Mouse (Mus musculus): ENCODE data around the gene Usp30. TPM values are rescaled to one million over a fixed set of nuclear protein-coding genes. Genes with fewer than 3 reads are reported as not detected.

Gene Usp30
- polyA plus RNA-seq, 1 experiment from 2014 or later: 12.7 TPM

DNA sequence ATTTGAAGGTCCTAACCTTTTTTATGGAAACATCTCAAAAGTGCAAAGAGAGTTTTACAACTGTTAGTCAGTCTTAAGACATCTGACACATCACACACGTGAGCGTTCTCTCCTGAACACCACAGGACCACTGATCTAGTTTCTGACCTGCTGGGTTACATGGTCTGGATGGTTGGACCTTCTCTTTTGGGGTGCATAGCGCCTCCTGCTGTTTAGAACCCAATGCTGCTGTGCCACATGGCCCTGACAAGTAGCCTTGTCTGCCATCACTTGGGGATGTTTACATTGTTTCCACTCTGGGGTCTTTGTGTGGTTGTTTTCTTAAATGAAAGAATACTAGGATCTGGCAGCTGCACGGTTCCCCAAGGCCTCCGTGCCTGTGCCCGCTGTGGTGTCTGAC lies 48.1 kb downstream of the Usp30 start:
- 88% methylated on average over 6 of the region's 6 CpGs for WGBS
- H3K9me3 ChIP-seq: peaks cover 3% of the 10 kb centered on the region; the same call in 1 of the 2 replicates
- no peak overlapping the region for H3K27ac ChIP-seq
- no peak for DNase-seq (ENCODE audit: extremely low spot score, low spot score)
- H3K4me1 ChIP-seq: no peaks in the 10 kb centered on the region
- peaks cover 99% of the 10 kb centered on the region for H3K36me3 ChIP-seq (replicated peaks)
- H3K27me3 ChIP-seq (ENCODE audit: poor library complexity, severe bottlenecking): no peaks in the 10 kb centered on the region
- H3K4me3 ChIP-seq: no peak overlapping the region

DNA sequence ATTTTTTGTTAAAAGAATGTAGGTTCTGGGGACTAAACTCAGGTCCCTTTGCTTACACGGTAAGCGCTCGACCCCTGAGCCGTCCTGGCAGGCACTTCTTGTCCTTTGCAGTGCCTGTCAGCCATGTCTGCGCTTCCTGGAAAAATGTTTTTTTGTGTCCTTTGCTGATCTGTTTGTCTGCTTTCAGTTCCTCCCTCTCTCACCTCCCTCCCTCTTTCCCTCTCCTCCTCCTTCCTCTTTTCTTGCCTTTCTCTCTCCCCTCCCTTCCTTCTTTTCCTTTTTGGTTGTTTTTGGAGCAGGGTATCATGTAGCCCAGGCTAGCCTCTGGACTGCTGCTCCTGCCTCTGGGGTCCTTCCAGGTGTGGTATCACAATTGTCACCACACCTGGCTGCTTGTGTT lies 49.8 kb downstream of the Usp30 start:
- DNase-seq (ENCODE audit: extremely low spot score, low spot score): no peak
- no peaks in the 10 kb centered on the region for H3K9me3 ChIP-seq
- H3K27me3 ChIP-seq (ENCODE audit: poor library complexity, severe bottlenecking): no peaks in the 10 kb centered on the region
- H3K4me3 ChIP-seq: no peak overlapping the region
- no peaks in the 10 kb centered on the region for H3K4me1 ChIP-seq
- H3K27ac ChIP-seq: no peak overlapping the region
- peaks cover 97% of the 10 kb centered on the region for H3K36me3 ChIP-seq (replicated peaks)
- WGBS: 81% methylated on average over 5 of the region's 5 CpGs

DNA sequence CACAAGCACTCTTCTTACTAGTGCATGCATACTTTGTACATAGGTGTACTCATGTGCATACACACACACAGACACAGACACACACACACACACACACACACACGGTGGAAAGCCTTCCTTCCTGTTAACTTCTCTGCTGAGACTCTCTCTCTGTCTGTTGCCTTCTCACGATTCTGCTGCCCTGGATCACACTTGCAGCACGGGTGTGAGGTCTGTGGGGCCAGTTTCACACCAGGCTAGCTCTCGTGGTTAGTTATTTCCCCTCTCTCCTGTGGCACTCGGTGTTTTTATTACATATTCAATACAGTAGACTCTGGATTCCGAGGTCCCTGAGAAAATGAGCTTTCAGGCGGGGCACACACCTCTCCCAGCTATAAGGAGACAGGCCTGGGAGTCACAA lies 51.3 kb downstream of the Usp30 start:
- Histone ChIP-seq H3K36me3 (replicated peaks) (peaks cover 97% of the 10 kb centered on the region), H3K27ac (no peak overlapping the region), H3K27me3 (ENCODE audit: poor library complexity, severe bottlenecking) (no peaks in the 10 kb centered on the region), H3K4me1 (no peaks in the 10 kb centered on the region), H3K9me3 (no peaks in the 10 kb centered on the region), H3K4me3 (no peak overlapping the region)
- DNase-seq (ENCODE audit: extremely low spot score, low spot score): no peak
- 93% methylated on average over 7 of the region's 7 CpGs for WGBS

DNA sequence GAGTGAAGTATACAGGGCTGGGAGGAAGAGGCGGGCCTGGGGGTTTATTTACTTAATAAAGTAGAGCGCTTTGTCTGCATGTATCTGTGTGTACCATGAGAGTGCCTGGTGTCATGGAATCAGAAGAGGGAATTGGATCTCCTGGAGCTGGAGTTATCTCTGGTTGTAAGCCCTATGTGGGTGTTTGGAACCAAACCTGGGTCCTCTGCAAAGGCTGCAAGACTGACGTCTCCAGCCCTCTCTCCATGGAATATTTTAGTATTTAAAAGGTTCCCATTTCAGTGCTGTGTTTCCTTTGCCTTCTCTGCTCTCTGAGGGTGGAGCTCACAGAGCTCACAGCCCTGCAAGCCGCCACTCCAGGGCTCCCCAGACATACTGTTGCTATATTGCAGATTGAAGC lies 54.5 kb downstream of the Usp30 start:
- Histone ChIP-seq H3K36me3 (replicated peaks) (peaks cover 97% of the 10 kb centered on the region), H3K4me1 (no peaks in the 10 kb centered on the region), H3K27ac (no peak overlapping the region), H3K4me3 (no peak overlapping the region), H3K9me3 (no peaks in the 10 kb centered on the region), H3K27me3 (ENCODE audit: poor library complexity, severe bottlenecking) (no peaks in the 10 kb centered on the region)
- DNase-seq (ENCODE audit: extremely low spot score, low spot score): no peak
- 86% methylated on average over 4 of the region's 4 CpGs for WGBS

DNA sequence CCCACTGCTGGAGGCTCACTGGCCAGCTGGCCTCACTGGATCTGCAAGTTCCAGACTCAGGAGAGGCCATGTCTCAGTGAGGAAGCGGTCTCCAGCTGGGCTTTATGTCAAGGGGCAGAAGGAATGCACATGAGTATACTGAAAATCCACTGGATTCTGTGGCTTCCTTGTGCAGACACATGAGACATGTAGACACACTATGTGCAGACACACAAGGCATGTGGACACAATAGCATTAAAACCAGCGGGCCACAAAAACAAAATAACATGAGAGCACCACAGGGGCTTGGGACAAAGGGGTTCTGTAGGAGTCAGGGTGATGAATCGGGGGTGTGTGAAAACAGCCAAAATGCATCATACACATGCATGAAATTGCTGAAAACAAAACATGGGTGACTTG lies 60.7 kb downstream of the Usp30 start:
- WGBS: 90% methylated on average over 3 of the region's 3 CpGs
- DNase-seq (ENCODE audit: extremely low spot score, low spot score): no peak
- Histone ChIP-seq H3K27ac (no peak overlapping the region), H3K4me1 (peaks cover 33% of the 10 kb centered on the region), H3K4me3 (no peak overlapping the region), H3K9me3 (no peaks in the 10 kb centered on the region), H3K36me3 (replicated peaks) (peaks cover 59% of the 10 kb centered on the region), H3K27me3 (ENCODE audit: poor library complexity, severe bottlenecking) (no peaks in the 10 kb centered on the region)

DNA sequence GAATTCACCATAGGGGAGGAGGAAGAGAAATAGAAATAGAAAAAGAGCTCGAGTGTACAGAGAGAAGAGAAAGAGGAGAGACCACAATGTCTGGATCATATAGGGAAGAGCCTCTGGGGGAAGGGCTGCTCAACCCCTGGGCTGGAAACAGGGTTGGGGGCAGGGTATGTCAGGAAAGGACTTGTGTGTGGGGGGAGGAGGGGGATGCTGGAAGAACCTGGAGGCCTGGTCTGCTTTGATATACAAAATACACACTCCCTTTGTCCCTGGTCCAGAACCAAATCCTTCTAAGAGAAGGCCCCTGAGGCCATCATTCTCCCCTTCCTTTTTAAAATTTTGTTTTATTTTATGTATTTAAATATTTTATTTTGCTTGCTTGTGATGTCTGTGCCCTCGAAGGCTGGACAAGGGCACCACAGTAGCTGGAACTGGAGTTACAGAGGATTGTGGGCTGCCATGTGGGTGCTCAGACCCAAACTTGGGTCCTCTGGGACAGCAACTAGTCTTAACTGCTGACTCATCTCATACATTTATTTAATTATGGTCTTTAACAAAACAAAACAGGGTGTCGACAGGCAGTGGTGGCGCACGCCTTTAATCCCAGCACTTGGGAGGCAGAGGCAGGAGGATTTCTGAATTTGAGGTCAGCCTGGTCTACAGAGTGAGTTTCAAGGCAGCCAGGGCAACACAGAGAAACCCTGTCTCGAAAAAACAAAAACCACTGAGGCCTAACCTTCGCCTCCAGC lies 61.4 kb downstream of the Usp30 start:
- 87% methylated on average over 7 of the region's 7 CpGs for WGBS
- peaks cover 40% of the 10 kb centered on the region for H3K4me1 ChIP-seq
- H3K27ac ChIP-seq: no peak overlapping the region
- no peak for DNase-seq (ENCODE audit: extremely low spot score, low spot score)
- H3K36me3 ChIP-seq (replicated peaks): peaks cover 52% of the 10 kb centered on the region
- H3K9me3 ChIP-seq: no peaks in the 10 kb centered on the region
- H3K4me3 ChIP-seq: peak overlapping the region; percentile 64
- no peaks in the 10 kb centered on the region for H3K27me3 ChIP-seq (ENCODE audit: poor library complexity, severe bottlenecking)

DNA sequence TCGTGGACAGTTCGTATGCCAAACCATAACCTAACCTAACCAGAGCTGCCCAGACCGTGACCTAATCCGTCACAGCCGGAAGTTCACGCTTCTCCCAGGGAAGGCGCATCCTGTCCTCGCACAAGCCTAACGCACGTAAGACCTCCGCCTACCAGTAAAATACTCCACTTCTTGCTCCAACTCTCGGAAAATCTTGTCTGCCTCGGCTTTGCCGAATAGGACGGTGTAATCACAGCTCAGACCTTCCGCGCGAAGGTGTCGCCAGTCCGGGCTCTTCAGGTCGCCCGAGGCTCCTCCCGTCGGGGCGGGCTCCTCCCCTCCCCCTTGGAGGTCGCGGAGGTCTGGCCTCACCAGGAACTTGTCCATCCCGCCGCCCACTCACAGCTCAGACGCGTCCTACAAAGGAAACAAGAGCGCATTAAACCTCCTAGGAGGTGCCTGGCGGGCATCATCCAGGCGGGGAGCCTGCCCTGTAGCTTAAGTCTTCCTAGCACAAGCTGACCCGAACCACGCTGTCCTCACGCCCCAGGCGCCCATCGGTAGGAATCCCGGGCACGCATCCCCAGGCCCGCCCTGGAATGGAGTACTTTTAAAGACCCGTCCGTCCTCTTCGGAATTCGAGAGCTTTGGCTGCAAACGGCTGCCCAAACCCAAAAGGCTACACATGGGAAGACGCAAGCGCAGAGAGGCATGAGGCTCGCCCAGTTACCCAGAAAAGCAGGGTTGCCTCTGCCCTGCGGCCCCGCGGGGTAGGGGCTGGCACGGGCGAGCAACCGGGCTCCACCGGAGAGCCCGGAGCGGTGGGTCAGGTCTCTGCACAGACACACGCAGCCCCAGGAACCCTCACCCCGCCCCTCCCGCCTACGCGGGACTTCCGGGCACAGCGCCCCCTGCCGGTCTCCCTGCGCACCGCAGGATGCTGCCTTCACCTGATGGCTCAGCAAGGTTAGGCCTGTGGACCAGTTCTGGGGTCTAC lies 62.4 kb downstream of the Usp30 start, which contains the start of gene Alkbh2:
TSS of gene Alkbh2 (minus strand) at position 845 of the 976 bp plus-strand sequence.
- H3K27me3 ChIP-seq (ENCODE audit: poor library complexity, severe bottlenecking): no peaks in the 10 kb centered on the region
- peak within 1 kb of the TSS; percentile 88 for H3K27ac ChIP-seq
- H3K4me1 ChIP-seq: peaks cover 49% of the 10 kb centered on the region
- peak within 1 kb of the TSS; percentile 64 for H3K4me3 ChIP-seq
- H3K9me3 ChIP-seq: no peaks in the 10 kb centered on the region
- H3K36me3 ChIP-seq (replicated peaks): peaks cover 48% of the 10 kb centered on the region
- peak; percentile 92 for DNase-seq (ENCODE audit: extremely low spot score, low spot score)
- under 1% methylated on average over 69 of the region's 69 CpGs for WGBS

DNA sequence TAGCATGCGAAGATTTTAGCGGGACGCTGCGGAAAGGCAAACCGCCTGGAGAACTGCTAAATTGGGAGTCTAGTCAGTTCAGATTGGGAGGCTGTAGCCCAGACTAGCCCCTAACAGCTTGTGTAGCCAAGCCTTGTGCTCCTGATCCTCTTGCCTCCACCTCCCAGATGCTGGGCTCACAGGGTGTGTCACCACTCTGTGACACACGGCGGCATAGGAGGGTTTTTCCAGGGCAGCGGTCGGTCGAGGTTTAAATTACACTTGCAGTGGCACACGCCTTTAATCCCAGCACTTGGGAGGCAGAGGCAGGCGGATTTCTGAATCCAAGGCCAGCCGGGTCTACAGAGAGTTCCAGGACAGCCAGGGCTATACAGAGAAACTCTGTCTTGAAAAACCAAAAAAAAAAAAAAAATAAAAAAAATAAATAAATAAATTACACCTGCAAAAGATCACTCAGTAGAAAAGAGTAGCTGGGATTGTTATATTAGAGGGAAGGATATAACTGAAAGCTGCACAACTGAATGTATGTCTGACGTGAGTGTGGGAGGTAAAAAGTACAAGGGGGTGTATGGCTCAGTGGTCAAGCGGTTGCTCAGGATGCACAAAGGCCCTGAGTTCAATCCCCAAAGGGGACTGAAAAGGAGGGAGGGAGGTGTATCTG lies 64.4 kb downstream of the Usp30 start:
- H3K36me3 ChIP-seq (replicated peaks): peaks cover 48% of the 10 kb centered on the region
- peak overlapping the region; percentile 93 for H3K4me3 ChIP-seq
- WGBS: 79% methylated on average over 15 of the region's 15 CpGs
- peaks cover 67% of the 10 kb centered on the region for H3K4me1 ChIP-seq
- 0 out of 2 replicates have a peak overlapping the region, but pooled peaks have one; percentile 91 for H3K27ac ChIP-seq
- DNase-seq (ENCODE audit: extremely low spot score, low spot score): no peak
- H3K27me3 ChIP-seq (ENCODE audit: poor library complexity, severe bottlenecking): no peaks in the 10 kb centered on the region
- H3K9me3 ChIP-seq: no peaks in the 10 kb centered on the region

DNA sequence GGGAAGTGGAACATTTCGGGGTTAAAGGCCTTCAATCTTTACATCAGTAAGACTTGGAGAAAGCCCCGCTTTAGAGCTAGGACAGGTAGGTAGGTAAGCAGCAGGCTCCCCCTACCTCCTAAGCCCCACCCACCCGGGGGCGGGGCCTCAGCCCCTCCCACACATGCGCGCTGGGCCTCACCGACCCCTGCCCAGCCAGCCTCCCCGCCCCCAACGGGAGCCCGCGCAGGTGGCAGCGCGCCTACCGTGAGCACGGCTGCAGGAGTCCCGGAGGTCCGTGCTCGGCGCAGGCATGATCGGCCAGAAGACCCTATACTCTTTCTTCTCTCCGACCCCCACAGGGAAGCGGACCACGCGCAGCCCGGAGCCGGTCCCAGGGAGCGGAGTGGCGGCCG lies 64.9 kb downstream of the Usp30 start, which contains the start of gene Ung:
TSS of gene Ung (plus strand) at position 176 of the 395 bp plus-strand sequence.
- peak; percentile 72 for DNase-seq (ENCODE audit: extremely low spot score, low spot score)
- H3K4me1 ChIP-seq: peaks cover 67% of the 10 kb centered on the region
- H3K36me3 ChIP-seq (replicated peaks): peaks cover 48% of the 10 kb centered on the region
- peak within 1 kb of the TSS; percentile 91 for H3K27ac ChIP-seq
- WGBS: 1% methylated on average over 29 of the region's 29 CpGs
- peak within 1 kb of the TSS; percentile 93 for H3K4me3 ChIP-seq
- no peaks in the 10 kb centered on the region for H3K27me3 ChIP-seq (ENCODE audit: poor library complexity, severe bottlenecking)
- H3K9me3 ChIP-seq: no peaks in the 10 kb centered on the region

DNA sequence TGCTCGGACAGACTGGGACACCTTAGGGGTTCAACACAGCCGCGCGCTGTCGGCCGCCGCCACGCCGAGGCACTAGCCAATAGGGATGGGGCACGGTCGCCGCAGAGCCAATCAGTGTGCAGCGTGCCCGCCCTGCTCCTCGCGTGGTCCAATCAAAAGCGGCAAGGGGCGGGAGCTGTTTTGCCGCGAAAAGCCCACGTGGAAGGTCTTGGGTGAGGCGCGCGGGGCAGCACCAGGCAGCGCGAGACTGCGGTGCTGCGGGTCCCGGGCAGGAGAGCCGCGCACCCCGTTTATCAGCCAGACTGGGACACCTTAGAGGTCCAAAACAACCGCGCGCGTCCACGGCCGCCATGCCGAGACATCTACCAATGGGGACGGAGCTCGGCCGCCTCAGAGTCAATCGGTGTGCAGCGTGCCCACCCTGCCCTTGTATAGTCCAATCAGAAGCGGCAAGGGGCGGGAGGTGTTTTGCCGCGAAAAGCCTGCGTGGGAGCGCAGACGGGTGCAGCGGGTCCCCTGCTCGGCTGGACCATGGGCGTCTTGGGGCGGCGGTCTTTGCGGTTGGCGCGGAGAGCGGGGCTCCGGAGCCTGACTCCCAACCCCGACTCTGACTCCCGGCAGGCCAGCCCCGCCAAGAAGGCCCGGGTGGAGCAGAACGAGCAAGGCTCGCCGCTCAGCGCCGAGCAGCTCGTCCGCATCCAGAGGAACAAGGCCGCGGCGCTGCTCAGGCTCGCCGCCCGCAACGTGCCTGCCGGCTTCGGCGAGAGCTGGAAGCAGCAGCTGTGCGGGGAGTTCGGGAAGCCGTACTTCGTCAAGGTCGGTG lies 65.6 kb downstream of the Usp30 start:
- Histone ChIP-seq H3K4me3 (peak overlapping the region; percentile 93), H3K36me3 (replicated peaks) (peaks cover 48% of the 10 kb centered on the region), H3K27ac (peak overlapping the region; percentile 91), H3K4me1 (peaks cover 67% of the 10 kb centered on the region), H3K27me3 (ENCODE audit: poor library complexity, severe bottlenecking) (no peaks in the 10 kb centered on the region), H3K9me3 (no peaks in the 10 kb centered on the region)
- under 1% methylated on average over 87 of the region's 87 CpGs for WGBS
- peak; percentile 94 for DNase-seq (ENCODE audit: extremely low spot score, low spot score)

DNA sequence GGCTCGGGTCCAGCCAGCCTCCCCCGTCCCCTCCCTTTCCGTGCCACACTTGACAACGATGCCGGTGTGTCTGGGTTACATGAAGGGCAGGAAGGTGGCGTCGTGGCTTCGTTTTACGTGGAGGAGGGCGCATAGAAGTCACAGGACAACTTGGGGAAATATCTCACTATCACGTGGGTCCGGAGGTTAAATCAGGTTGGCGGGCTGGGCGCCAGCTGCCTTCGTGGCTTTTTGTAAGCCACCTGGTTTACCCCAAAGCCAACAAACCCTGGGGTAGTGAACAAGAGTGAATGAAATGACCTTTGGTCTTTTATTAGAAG lies 66.2 kb downstream of the Usp30 start:
- H3K27ac ChIP-seq: peak overlapping the region; percentile 91
- H3K36me3 ChIP-seq (replicated peaks): peaks cover 48% of the 10 kb centered on the region
- no peaks in the 10 kb centered on the region for H3K9me3 ChIP-seq
- H3K4me1 ChIP-seq: peaks cover 63% of the 10 kb centered on the region
- WGBS: 2% methylated on average over 15 of the region's 15 CpGs
- no peaks in the 10 kb centered on the region for H3K27me3 ChIP-seq (ENCODE audit: poor library complexity, severe bottlenecking)
- peak overlapping the region; percentile 93 for H3K4me3 ChIP-seq
- no peak for DNase-seq (ENCODE audit: extremely low spot score, low spot score)

DNA sequence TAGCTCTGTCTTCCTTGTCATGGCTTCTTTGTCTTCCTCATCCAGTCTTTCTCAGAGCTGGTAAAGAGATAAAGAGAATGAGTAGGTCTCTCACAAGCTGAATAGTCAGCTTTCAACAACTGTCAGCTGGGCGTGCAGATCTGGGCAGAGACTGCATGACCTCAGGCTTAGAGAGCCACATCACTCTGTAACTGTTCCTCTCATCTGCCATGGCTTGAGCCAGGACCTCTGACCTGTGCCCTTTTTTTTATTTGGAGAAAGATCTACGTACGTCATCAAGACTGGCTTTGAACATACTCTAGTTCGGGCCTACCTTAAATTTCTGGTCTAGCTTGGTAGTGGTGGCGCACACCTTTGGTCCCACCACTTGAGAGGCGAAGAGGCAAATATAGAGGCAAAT lies 67.6 kb downstream of the Usp30 start:
- peaks cover 50% of the 10 kb centered on the region for H3K4me1 ChIP-seq

More for the DNA sequence above, 67.6 kb downstream of the Usp30 start:
- peak overlapping the region; percentile 93; the same call in 1 of the 2 replicates for H3K4me3 ChIP-seq
- 92% methylated on average over 6 of the region's 6 CpGs for WGBS
- H3K27ac ChIP-seq: no peak overlapping the region
- no peak for DNase-seq (ENCODE audit: extremely low spot score, low spot score)
- H3K9me3 ChIP-seq: no peaks in the 10 kb centered on the region
- peaks cover 57% of the 10 kb centered on the region for H3K36me3 ChIP-seq (replicated peaks)
- H3K27me3 ChIP-seq (ENCODE audit: poor library complexity, severe bottlenecking): no peaks in the 10 kb centered on the region
